Mouse (Mus musculus): ENCODE data around the gene Grb7.
A peak's percentile ranks its signal among the peaks of the same experiment; 100 is the strongest.

DNA sequence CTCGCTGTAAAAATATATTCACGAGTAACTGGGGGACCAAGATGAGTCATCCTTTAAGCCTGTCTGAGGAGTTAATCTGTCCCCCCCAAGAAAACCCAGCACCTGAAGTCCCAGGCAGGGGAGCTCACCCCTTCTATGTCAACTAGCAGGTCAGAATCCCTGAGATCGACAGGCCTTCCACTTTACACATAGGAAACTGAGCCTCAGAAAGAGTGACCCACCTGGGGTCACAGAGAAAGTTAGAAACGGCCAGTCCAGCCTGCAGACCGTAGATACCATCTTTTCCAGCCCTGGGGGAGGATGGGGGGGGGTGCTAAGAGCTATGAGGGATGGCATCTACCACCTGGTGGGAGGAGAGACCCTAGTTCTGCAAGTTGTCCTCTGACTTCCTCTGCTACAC is 10.4 kb downstream of the Grb7 start:
- TF ChIP-seq RAD21 (IDR thresholded peaks at IDR 0.05; ENCODE audit: low read depth, low read length) (no peak), MAX (IDR thresholded peaks at IDR 0.05; ENCODE audit: low read length) (no peak), MYC (IDR thresholded peaks at IDR 0.05; ENCODE audit: low read depth, low read length) (no peak), CTCF (conservative IDR thresholded peaks at IDR 0.05 in 1 of 2, IDR thresholded peaks at IDR 0.05 in 1 of 2; ENCODE audit: low read depth in 2 of 2, low read length in 2 of 2) (no peak), POLR2A (IDR thresholded peaks at IDR 0.05; ENCODE audit: low read depth, low read length) (no peak), MEF2A (IDR thresholded peaks at IDR 0.05; ENCODE audit: borderline replicate concordance, low read depth, low read length) (no peak), IRF4 (IDR thresholded peaks at IDR 0.05; ENCODE audit: low read depth, low read length) (no peak), ZKSCAN1 (IDR thresholded peaks at IDR 0.05; ENCODE audit: borderline replicate concordance, low read depth, low read length) (no peak), MXI1 (IDR thresholded peaks at IDR 0.05; ENCODE audit: low read depth, low read length) (0 out of 2 replicates have a peak, but pooled peaks have one; percentile 15)
